Mouse (Mus musculus) testis, adult 2 months (tissue): ENCODE measurements around the gene Dtx2. TPM values are rescaled to one million over a fixed set of nuclear protein-coding genes. Genes with fewer than 3 reads are reported as not detected.

Source experiments
- H3K27ac ChIP-seq: fragments of 200-500 bp; 2 replicates; pipeline ENCODE4 v1.5.1; 2012; ENCODE audit warnings: low read depth, low read length; ENCODE audit not compliant: control insufficient read depth, insufficient read depth
- H3K27me3 ChIP-seq: fragments of 200-500 bp; 2 replicates; pipeline ENCODE4 v1.6.1; 2012; ENCODE audit warnings: mild to moderate bottlenecking, low read length, moderate library complexity; ENCODE audit not compliant: control insufficient read depth, insufficient read depth
- H3K36me3 ChIP-seq: fragments of 200-500 bp; 2 replicates; pipeline ENCODE4 v1.6.1; 2012; ENCODE audit warnings: mild to moderate bottlenecking, low read length; ENCODE audit not compliant: control insufficient read depth, insufficient read depth
- H3K4me1 ChIP-seq: fragments of 200-500 bp; 2 replicates; pipeline ENCODE4 v1.6.1; 2012; ENCODE audit warnings: low read length; ENCODE audit not compliant: control insufficient read depth, insufficient read depth
- H3K4me3 ChIP-seq: fragments of 200-500 bp; 2 replicates; pipeline ENCODE4 v1.5.1; 2012; ENCODE audit warnings: low read depth, mild to moderate bottlenecking, low read length, moderate library complexity, mixed read lengths; ENCODE audit not compliant: control insufficient read depth
- CTCF ChIP-seq: fragments of 200-500 bp; IDR thresholded peaks from 2 replicates; pipeline ENCODE4 v1.5.1; 2012; ENCODE audit warnings: low read depth, mild to moderate bottlenecking, inconsistent platforms, low read length, moderate library complexity; ENCODE audit not compliant: control insufficient read depth, insufficient read depth, insufficient replicate concordance
- POLR2A ChIP-seq: fragments of 200-500 bp; IDR thresholded peaks from 2 replicates; pipeline ENCODE4 v1.6.1; 2012; ENCODE audit warnings: low read depth, mild to moderate bottlenecking, inconsistent platforms, low read length, moderate library complexity; ENCODE audit not compliant: control insufficient read depth
- polyA plus RNA-seq: library from polyadenylated mRNA; depleted of rRNA; stranded (reverse); fragments of >200 nt; gene quantifications from 2 replicates; pipeline ENCODE4 v1.2.3, GENCODE M21; 2012; rRNA removed

Dtx2 gene
- polyA plus RNA-seq, 1 experiment = 29.1 TPM

DNA sequence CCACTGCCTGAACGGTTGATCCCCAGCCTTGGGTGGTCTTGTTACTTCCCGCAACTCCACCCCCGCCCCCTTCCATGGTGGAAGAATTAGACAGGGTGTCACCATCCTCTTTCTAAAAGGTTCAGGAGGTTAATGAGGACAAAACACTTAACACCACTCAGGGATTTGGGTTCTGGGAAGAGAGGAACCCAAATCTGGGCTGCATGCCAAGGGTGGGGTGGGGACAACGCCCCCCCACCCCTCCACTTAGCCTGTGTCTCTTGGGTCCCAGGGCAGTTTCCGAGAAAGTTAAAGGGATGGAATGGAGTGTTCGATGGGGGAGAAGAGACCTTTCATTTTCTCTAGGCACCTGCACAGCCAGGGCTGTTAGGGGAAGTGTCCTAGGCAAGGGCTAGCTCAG is 78.5 kb downstream of the Dtx2 start:
- H3K27me3 ChIP-seq = no peaks in the 10 kb centered on the region
- no peak overlapping the region for H3K27ac ChIP-seq
- H3K36me3 ChIP-seq = no peaks in the 10 kb centered on the region
- TF ChIP-seq CTCF (no peak), POLR2A (no peak)
- peak overlapping the region; percentile 19 for H3K4me3 ChIP-seq
- H3K4me1 ChIP-seq = peaks cover 12% of the 10 kb centered on the region

DNA sequence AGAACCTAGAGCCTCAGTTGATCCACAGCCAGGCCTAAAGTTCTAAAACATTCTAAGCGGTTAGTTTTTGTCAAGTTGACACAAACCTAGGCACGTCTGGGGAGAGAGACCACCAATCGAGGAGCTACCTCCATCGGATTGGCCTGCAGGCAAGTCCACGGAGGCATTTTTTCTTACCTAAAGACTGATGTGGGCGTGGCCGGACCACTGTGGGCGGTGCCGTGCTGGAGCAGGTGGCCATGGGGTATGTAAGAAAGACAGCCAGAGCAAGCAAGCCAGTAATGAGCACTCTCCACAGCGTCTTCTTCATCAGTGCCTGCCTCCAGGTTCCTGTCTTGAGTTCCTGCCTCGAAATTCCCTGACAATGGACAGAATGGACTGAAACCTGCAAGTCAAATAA is 78.9 kb downstream of the Dtx2 start:
- no peak overlapping the region for H3K27ac ChIP-seq
- H3K4me1 ChIP-seq = peaks cover 12% of the 10 kb centered on the region
- TF ChIP-seq CTCF (no peak), POLR2A (no peak)
- H3K4me3 ChIP-seq = peak overlapping the region; percentile 19
- no peaks in the 10 kb centered on the region for H3K36me3 ChIP-seq
- no peaks in the 10 kb centered on the region for H3K27me3 ChIP-seq

- TF ChIP-seq CTCF = no peak
- TF ChIP-seq POLR2A = no peak
- no peaks in the 10 kb centered on the region for H3K27me3 ChIP-seq
- H3K36me3 ChIP-seq = no peaks in the 10 kb centered on the region
- H3K27ac ChIP-seq = no peak overlapping the region
- H3K4me1 ChIP-seq = peaks cover 12% of the 10 kb centered on the region
- H3K4me3 ChIP-seq = no peak overlapping the region
Measured at GRCm38 (mm10) chr5:136075076-136075475, 80.5 kb downstream of the Dtx2 start.

- H3K36me3 ChIP-seq = no peaks in the 10 kb centered on the region
- H3K4me3 ChIP-seq = no peak overlapping the region
- no peaks in the 10 kb centered on the region for H3K27me3 ChIP-seq
- peaks cover 12% of the 10 kb centered on the region for H3K4me1 ChIP-seq
- H3K27ac ChIP-seq = no peak overlapping the region
- TF ChIP-seq CTCF (no peak), POLR2A (no peak)
Measured at GRCm38 (mm10) chr5:136076284-136076683, 81.7 kb downstream of the Dtx2 start.

DNA sequence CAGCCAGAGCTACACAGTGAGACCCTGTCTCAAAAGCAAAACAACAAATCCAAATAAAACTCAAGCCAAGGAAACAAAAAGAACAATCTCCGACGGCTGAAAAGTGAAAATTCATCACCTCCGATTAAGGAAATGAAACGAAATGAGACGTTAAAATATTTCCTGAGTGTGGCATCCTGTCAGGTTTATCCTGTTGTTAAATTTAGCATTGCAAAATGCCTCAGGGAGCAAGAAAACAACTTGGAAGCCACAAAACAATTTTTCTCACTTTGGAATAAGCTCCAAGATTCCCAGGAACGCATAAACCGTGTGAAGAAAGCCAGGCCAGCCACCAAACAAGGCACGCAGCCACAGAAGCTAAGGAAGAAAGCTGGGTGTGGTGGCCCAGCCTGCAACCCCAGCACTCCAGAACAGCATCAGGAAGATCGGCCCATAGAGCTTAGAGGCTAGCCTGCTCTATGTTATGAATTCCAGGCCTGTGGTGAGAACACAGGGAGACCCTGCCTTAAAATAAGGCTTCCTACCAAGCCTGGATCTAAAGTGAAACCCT is 82.5 kb downstream of the Dtx2 start:
- H3K4me1 ChIP-seq = peaks cover 12% of the 10 kb centered on the region
- H3K4me3 ChIP-seq = no peak overlapping the region
- TF ChIP-seq CTCF (no peak), POLR2A (no peak)
- no peaks in the 10 kb centered on the region for H3K27me3 ChIP-seq
- H3K36me3 ChIP-seq = no peaks in the 10 kb centered on the region
- H3K27ac ChIP-seq = no peak overlapping the region

GRCm38 (mm10) chr5:136078136-136078535 is 83.5 kb downstream of the Dtx2 start:
- Histone ChIP-seq H3K4me1 (peaks cover 9% of the 10 kb centered on the region), H3K36me3 (no peaks in the 10 kb centered on the region), H3K27me3 (no peaks in the 10 kb centered on the region), H3K27ac (no peak overlapping the region), H3K4me3 (no peak overlapping the region)
- TF ChIP-seq POLR2A (no peak), CTCF (no peak)

- no peaks in the 10 kb centered on the region for H3K36me3 ChIP-seq
- no peaks in the 10 kb centered on the region for H3K27me3 ChIP-seq
- TF ChIP-seq CTCF (no peak), POLR2A (no peak)
- no peak overlapping the region for H3K27ac ChIP-seq
- no peak overlapping the region for H3K4me3 ChIP-seq
- peaks cover 15% of the 10 kb centered on the region for H3K4me1 ChIP-seq
Measured at GRCm38 (mm10) chr5:136082345-136082744, 87.7 kb downstream of the Dtx2 start.

Other genes starting within 250 kb of the Dtx2 start
- 70.9 and 81.5 TPM in 2 replicates for gene Styxl1, start 216.4 kb upstream of the Dtx2 start, polyA plus RNA-seq
- gene Mdh2, start 216.3 kb upstream of the Dtx2 start, polyA plus RNA-seq = 68.7 and 75.6 TPM in 2 replicates
- gene Srrm3, start 187.9 kb upstream of the Dtx2 start, polyA plus RNA-seq = 0.10 and 0.12 TPM in 2 replicates
- gene Hspb1, start 106.9 kb upstream of the Dtx2 start, polyA plus RNA-seq = 49.6 and 51.0 TPM in 2 replicates
- 13.3 and 17.8 TPM in 2 replicates for gene Ywhag, start 60.2 kb upstream of the Dtx2 start, polyA plus RNA-seq
- gene Ssc4d, start 20.3 kb upstream of the Dtx2 start, polyA plus RNA-seq = 0.62 and 0.63 TPM in 2 replicates
- 0.79 and 1.0 TPM in 2 replicates for gene Zp3, start 14.7 kb upstream of the Dtx2 start, polyA plus RNA-seq
- gene Upk3b, start 43.7 kb downstream of the Dtx2 start, polyA plus RNA-seq = 0.84 and 0.88 TPM in 2 replicates
- gene Upk3bl, start 59.7 kb downstream of the Dtx2 start, polyA plus RNA-seq = 88.3 and 108 TPM in 2 replicates
- gene Rasa4, start 89.1 kb downstream of the Dtx2 start, polyA plus RNA-seq = 1.5 and 1.7 TPM in 2 replicates
- 31.4 and 35.3 TPM in 2 replicates for gene Polr2j, start 121.8 kb downstream of the Dtx2 start, polyA plus RNA-seq
- gene Lrwd1, start 141.3 kb downstream of the Dtx2 start, polyA plus RNA-seq = 271 and 311 TPM in 2 replicates
- gene Alkbh4, start 141.3 kb downstream of the Dtx2 start, polyA plus RNA-seq = 22.0 and 23.0 TPM in 2 replicates
- 6.5 and 9.2 TPM in 2 replicates for gene Orai2, start 175.9 kb downstream of the Dtx2 start, polyA plus RNA-seq
- gene Prkrip1, start 204.2 kb downstream of the Dtx2 start, polyA plus RNA-seq = 26.0 and 27.9 TPM in 2 replicates